Mouse (Mus musculus) adrenal gland, adult 18-20 months (tissue): ENCODE measurements around the gene Ces1g. TPM values are rescaled to one million over a fixed set of nuclear protein-coding genes. Genes with fewer than 3 reads are reported as not detected.

Experiments used
- total RNA-seq, 2 experiments: library from RNA; stranded (reverse); gene quantifications; 1 replicate in 1 of 2; 2 replicates in 1 of 2; pipeline ENCODE4 v1.2.3; 2021

Ces1g gene
- total RNA-seq, 2 experiments from 2014 or later = 0.16 to 0.20 TPM

Other genes with a start within 250 kb of the Ces1g start
- gene Ces1c, start 206.0 kb downstream of the Ces1g start, total RNA-seq = under 1 TPM in 1 of 2 experiments, not detected in 1; 0.70 TPM
- 100 to 1,000 TPM; 268 to 434 TPM for gene Ces1d, start 139.5 kb downstream of the Ces1g start, total RNA-seq
- under 1 TPM in 1 of 2 experiments, not detected in 1; 0.27 TPM for gene Ces1e, start 107.7 kb downstream of the Ces1g start, total RNA-seq
- 10 to 100 TPM; 17.3 to 29.2 TPM for gene Ces1f, start 57.6 kb downstream of the Ces1g start, total RNA-seq
- gene Ces1h, start 42.4 kb upstream of the Ces1g start, total RNA-seq = not detected
- gene Ces5a, start 198.5 kb upstream of the Ces1g start, total RNA-seq = not detected